Mouse (Mus musculus) CH12.LX (cell line): ENCODE data around the gene Rmdn2. TPM values are rescaled to one million over a fixed set of nuclear protein-coding genes. Genes with fewer than 3 reads are reported as not detected.
A peak's percentile ranks its signal among the peaks of the same experiment; 100 is the strongest.

Experiments used
- DNase-seq: peaks from one replicate; pipeline ENCODE4 v3.0.0-alpha.2; 2013; ENCODE audit errors: extremely low read depth
- H3K27ac ChIP-seq: 2 replicates; pipeline ENCODE4 v1.5.1; 2012; ENCODE audit warnings: low read depth, mild to moderate bottlenecking, control low read depth, moderate library complexity; ENCODE audit not compliant: insufficient read depth
- H3K27me3 ChIP-seq: replicated peaks from 2 replicates; pipeline ENCODE3; 2012; ENCODE audit warnings: inconsistent platforms
- H3K36me3 ChIP-seq, 2 experiments: replicated peaks in 1 of 2; 2 replicates each; pipeline versions ENCODE3 to v1.6.1; 2012; ENCODE audit warnings: inconsistent platforms in 1 of 2, low read length in 1 of 2, mild to moderate bottlenecking in 1 of 2, mixed read lengths in 1 of 2, moderate library complexity in 1 of 2; ENCODE audit not compliant: control insufficient read depth in 1 of 2, insufficient read depth in 1 of 2
- H3K4me1 ChIP-seq, 2 experiments: 2 replicates each; pipeline ENCODE4 v1.6.1; 2012; ENCODE audit warnings: inconsistent platforms in 1 of 2, moderate library complexity in 1 of 2; ENCODE audit not compliant: insufficient read depth in 2 of 2, control insufficient read depth in 1 of 2
- H3K4me2 ChIP-seq: 2 replicates; pipeline ENCODE4 v1.6.1; 2012; ENCODE audit warnings: low read depth, mild to moderate bottlenecking, control low read depth; ENCODE audit not compliant: poor library complexity, insufficient read depth, severe bottlenecking
- H3K4me3 ChIP-seq, 3 experiments: fragments of 150-350 bp in 1 of 3; sonication (generic) in 1 of 3; replicated peaks in 1 of 3; 2 replicates each; pipeline versions ENCODE3 to v1.5.1; 2011 to 2012; ENCODE audit warnings: low read depth in 2 of 3, low read length in 2 of 3, mild to moderate bottlenecking in 2 of 3, moderate library complexity in 2 of 3, control low read depth in 1 of 3, improper control_type of control experiment in 1 of 3, inconsistent platforms in 1 of 3, mixed read lengths in 1 of 3; ENCODE audit not compliant: poor library complexity in 1 of 3
- H3K79me2 ChIP-seq: replicated peaks from 2 replicates; pipeline ENCODE4 v1.6.1; 2012; ENCODE audit warnings: mild to moderate bottlenecking, moderate library complexity; ENCODE audit not compliant: control insufficient read depth, poor library complexity, insufficient read depth, severe bottlenecking; ENCODE audit errors: extremely low read depth
- H3K9ac ChIP-seq: 2 replicates; pipeline ENCODE4 v1.6.1; 2012; ENCODE audit warnings: low read depth, mild to moderate bottlenecking, control low read depth, moderate library complexity; ENCODE audit not compliant: insufficient read depth
- H3K9me3 ChIP-seq: replicated peaks from 2 replicates; pipeline ENCODE3; 2012; ENCODE audit warnings: low read length, inconsistent platforms, mixed read lengths
- BHLHE40 ChIP-seq: IDR thresholded peaks from 2 replicates; pipeline ENCODE4 v1.6.1; 2011; ENCODE audit warnings: mild to moderate bottlenecking, low read depth, low read length, improper control_type of control experiment
- CTCF ChIP-seq, 2 experiments: IDR thresholded peaks in 1 of 2; conservative IDR thresholded peaks in 1 of 2; 2 replicates each; pipeline ENCODE4 v1.5.1; 2011 to 2012; ENCODE audit warnings: low read depth in 2 of 2, low read length in 2 of 2, improper control_type of control experiment in 1 of 2, inconsistent platforms in 1 of 2, mild to moderate bottlenecking in 1 of 2, moderate library complexity in 1 of 2
- KAT2A ChIP-seq: IDR thresholded peaks from 2 replicates; pipeline ENCODE4 v1.6.1; 2012; ENCODE audit warnings: low read length, improper control_type of control experiment, inconsistent platforms; ENCODE audit not compliant: insufficient replicate concordance
- MAFK ChIP-seq: IDR thresholded peaks from 2 replicates; pipeline ENCODE4 v1.6.1; 2011; ENCODE audit warnings: low read length, improper control_type of control experiment; ENCODE audit not compliant: insufficient replicate concordance
- MEF2A ChIP-seq: IDR thresholded peaks from 2 replicates; pipeline ENCODE4 v1.6.1; 2014; ENCODE audit warnings: low read depth, mild to moderate bottlenecking, inconsistent platforms, low read length, improper control_type of control experiment, borderline replicate concordance
- MXI1 ChIP-seq: IDR thresholded peaks from 2 replicates; pipeline ENCODE4 v1.6.1; 2011; ENCODE audit warnings: mild to moderate bottlenecking, low read depth, low read length, improper control_type of control experiment
- NRF1 ChIP-seq: IDR thresholded peaks from 2 replicates; pipeline ENCODE4 v1.6.1; 2014; ENCODE audit warnings: low read depth, mild to moderate bottlenecking, inconsistent platforms, low read length, improper control_type of control experiment, moderate library complexity
- RAD21 ChIP-seq: IDR thresholded peaks from 2 replicates; pipeline ENCODE4 v1.6.1; 2011; ENCODE audit warnings: low read depth, mild to moderate bottlenecking, low read length, improper control_type of control experiment, moderate library complexity
- RCOR1 ChIP-seq: conservative IDR thresholded peaks from 2 replicates; pipeline ENCODE4 v1.6.1; 2012; ENCODE audit warnings: low read depth, mild to moderate bottlenecking, inconsistent platforms, low read length, improper control_type of control experiment
- SMC3 ChIP-seq: IDR thresholded peaks from 2 replicates; pipeline ENCODE4 v1.6.1; 2011; ENCODE audit warnings: low read depth, low read length, improper control_type of control experiment
- ZC3H11A ChIP-seq: IDR thresholded peaks from 2 replicates; pipeline ENCODE4 v1.6.1; 2012; ENCODE audit warnings: low read depth, mild to moderate bottlenecking, inconsistent platforms, low read length, improper control_type of control experiment
- ZKSCAN1 ChIP-seq: IDR thresholded peaks from 2 replicates; pipeline ENCODE4 v1.6.1; 2012; ENCODE audit warnings: low read depth, inconsistent platforms, low read length, improper control_type of control experiment, borderline replicate concordance
- ZMIZ1 ChIP-seq: IDR thresholded peaks from 2 replicates; pipeline ENCODE4 v1.6.1; 2012; ENCODE audit warnings: low read depth, mild to moderate bottlenecking, inconsistent platforms, low read length, improper control_type of control experiment
- dilution Hi-C: fragments of 300-500 bp; cut with MboI; formaldehyde crosslinking; loops from 2 replicates; pipeline ENCODE4 v1.14.3; 2020; ENCODE audit warnings: low sequenced_read_pairs; ENCODE audit not compliant: extremely low pct_unique_long_range_greater_than_20kb, extremely low pct_ligation_motif_present
- in situ Hi-C: fragments of 300-500 bp; cut with MboI; formaldehyde crosslinking; loops from 3 replicates; pipeline ENCODE4 v1.14.3; 2019; ENCODE audit warnings: low sequenced_read_pairs, low pct_ligation_motif_present, low pct_unique_long_range_greater_than_20kb, mixed read lengths
- polyA plus RNA-seq: library from polyadenylated mRNA; unstranded; fragments of >175 nt; gene quantifications from 2 replicates; pipeline ENCODE4 v1.2.1, GENCODE M21; 2012; ENCODE audit warnings: low read depth; ENCODE audit not compliant: insufficient read length
- total RNA-seq, 2 experiments: library from RNA; depleted of rRNA; stranded (reverse); fragments of 300-350 nt in 1 of 2; fragments of >200 nt in 1 of 2; gene quantifications; 2 replicates each; pipeline ENCODE4 v1.2.3; 2012 to 2014

Rmdn2 gene
- total and polyA plus RNA-seq, 3 experiments: 0.59 to 3.0 (median 2.2) TPM

DNA sequence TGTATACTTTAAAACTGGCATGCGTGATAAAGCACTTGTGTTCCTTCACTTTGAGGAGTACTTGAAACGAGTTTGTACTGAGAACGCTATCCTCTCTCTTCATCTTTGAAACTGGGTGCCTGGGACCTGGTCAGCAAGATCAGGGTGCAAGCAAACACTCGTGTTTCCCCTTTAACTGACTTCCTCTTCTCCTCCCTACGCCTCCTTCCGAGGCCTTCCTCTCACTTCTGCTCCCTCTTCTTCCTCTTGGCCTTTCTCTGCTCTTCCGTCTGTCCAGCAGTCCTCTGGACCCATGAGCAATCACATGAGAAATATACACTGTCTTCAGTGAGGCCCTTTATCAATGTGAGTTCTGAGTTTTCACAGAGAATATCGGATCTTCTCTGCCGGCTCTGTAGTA, 50.2 kb downstream of the Rmdn2 start:
- TF ChIP-seq MAFK (no peak), RCOR1 (no peak), NRF1 (no peak), ZMIZ1 (no peak), BHLHE40 (no peak), MXI1 (no peak), ZKSCAN1 (no peak), MEF2A (no peak)
- no peaks in the 10 kb centered on the region for H3K36me3 ChIP-seq
- H3K27ac ChIP-seq: no peak overlapping the region
- no peak overlapping the region for H3K4me3 ChIP-seq
- H3K27me3 ChIP-seq: no peaks in the 10 kb centered on the region
- no peaks in the 10 kb centered on the region for H3K9me3 ChIP-seq
- no peak for DNase-seq
- H3K79me2 ChIP-seq: no peaks in the 10 kb centered on the region
- in situ Hi-C loops (loop anchor here (5.0 kb wide), 2 partner anchors 55 to 175 kb away; partner anchors contain the start of gene Cyp1b1), dilution Hi-C loops (no loop called here)
- no peak overlapping the region for H3K9ac ChIP-seq
- peaks cover 0 to 12% of the 10 kb centered on the region in 2 experiments; a peak in 1 of 4 replicates for H3K4me1 ChIP-seq
- H3K4me2 ChIP-seq: no peak overlapping the region

DNA sequence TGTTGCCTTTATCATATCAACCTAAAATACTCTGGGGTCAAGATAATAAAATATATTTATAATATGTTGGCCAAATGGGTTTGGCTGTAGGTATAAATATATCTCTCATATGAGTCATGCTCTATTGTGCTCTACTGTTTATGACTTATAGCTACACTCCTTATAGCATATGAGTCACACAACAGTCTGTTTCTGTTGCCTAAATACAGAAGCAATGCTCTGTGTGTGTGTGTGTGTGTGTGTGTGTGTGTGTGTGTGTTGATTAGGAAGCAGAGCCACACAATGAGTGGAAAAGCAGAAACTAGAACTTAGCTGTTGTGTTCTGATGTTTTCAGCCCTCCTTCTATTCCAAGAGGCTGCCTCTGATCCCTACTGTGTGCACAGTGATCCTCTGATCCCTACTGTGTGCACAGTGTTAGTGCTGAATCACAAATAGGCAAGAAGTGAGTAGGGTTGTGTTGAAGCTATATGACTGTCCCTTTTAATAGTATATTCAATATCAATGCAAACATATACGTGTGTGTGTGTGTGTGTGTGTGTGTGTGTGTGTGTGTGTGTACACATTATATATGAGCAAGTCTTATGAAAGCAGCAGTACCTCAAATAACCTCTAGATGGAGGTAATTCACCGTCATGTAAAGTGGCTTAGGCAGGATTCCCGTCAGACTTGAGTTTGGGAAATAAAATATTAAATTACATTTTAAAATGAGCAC, 51.9 kb downstream of the Rmdn2 start:
- H3K4me2 ChIP-seq: no peak overlapping the region
- H3K4me3 ChIP-seq: no peak overlapping the region
- dilution Hi-C loops (no loop called here), in situ Hi-C loops (loop anchor here (5.0 kb wide), 2 partner anchors 54 to 174 kb away; partner anchors contain the start of gene Cyp1b1)
- H3K79me2 ChIP-seq: no peaks in the 10 kb centered on the region
- no peaks in the 10 kb centered on the region for H3K9me3 ChIP-seq
- H3K4me1 ChIP-seq: peaks cover 0 to 7% of the 10 kb centered on the region in 2 experiments; a peak in 1 of 4 replicates
- TF ChIP-seq CTCF (conservative IDR thresholded peaks at IDR 0.05 in 1 of 2, IDR thresholded peaks at IDR 0.05 in 1 of 2; ENCODE audit: low read depth in 2 of 2, low read length in 2 of 2) (peak; percentile 23 to 75; a peak in 2 of 4 replicates), ZKSCAN1 (peak; percentile 76), ZMIZ1 (no peak), ZC3H11A (peak; percentile 27; the same call in 1 of the 2 replicates), RAD21 (peak; percentile 82), KAT2A (no peak), SMC3 (peak; percentile 61)
- no peaks in the 10 kb centered on the region for H3K36me3 ChIP-seq
- H3K9ac ChIP-seq: no peak overlapping the region
- no peak overlapping the region for H3K27ac ChIP-seq
- peak; percentile 53 for DNase-seq
- H3K27me3 ChIP-seq: no peaks in the 10 kb centered on the region
